Mouse (Mus musculus): ENCODE measurements around the gene Teddm2. TPM values are rescaled to one million over a fixed set of nuclear protein-coding genes. Genes with fewer than 3 reads are reported as not detected.

The Teddm2 gene
- total and polyA plus RNA-seq, 3 experiments, result 0.18 to 0.75 (median 0.44) TPM

DNA sequence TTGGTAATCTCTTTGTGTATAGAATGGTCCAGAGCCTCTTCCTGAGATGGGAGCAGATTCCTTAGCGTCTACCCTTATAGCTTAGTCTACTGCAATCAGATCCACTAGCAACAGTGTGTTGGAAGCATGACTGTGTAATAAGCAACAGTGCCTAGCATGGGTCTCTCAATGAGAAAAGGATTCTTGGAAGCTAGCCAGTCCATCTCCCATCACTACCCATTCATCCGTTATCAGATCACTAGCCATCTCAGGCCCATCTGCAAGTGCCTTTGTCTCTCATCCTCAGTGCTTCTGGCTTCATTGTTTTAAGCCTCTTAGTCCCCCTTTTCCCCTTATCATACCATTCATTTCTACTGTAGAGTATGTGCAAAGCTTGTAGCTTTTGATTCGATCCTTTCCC is 79.8 kb downstream of the Teddm2 start:
- no peaks in the 10 kb centered on the region for H3K4me1 ChIP-seq (ENCODE audit: insufficient read depth, low read depth, low read length)
- H3K4me3 ChIP-seq (ENCODE audit: low read depth, low read length), result no peak overlapping the region
- H3K27me3 ChIP-seq (ENCODE audit: insufficient read depth, low read length), result no peaks in the 10 kb centered on the region
- H3K9me3 ChIP-seq (replicated peaks), result no peaks in the 10 kb centered on the region
- H3K36me3 ChIP-seq (replicated peaks), result no peaks in the 10 kb centered on the region
- no peak for ATAC-seq (ENCODE audit: extremely low read depth, insufficient number of reproducible peaks, low FRiP score, poor library complexity, severe bottlenecking)
- TF ChIP-seq GATA2 (IDR thresholded peaks at IDR 0.05; ENCODE audit: borderline replicate concordance, low read depth, low read length), result no peak
- TF ChIP-seq POLR2AphosphoS5 (IDR thresholded peaks at IDR 0.05; ENCODE audit: insufficient replicate concordance, low read depth, low read length), result no peak
- TF ChIP-seq GATA1 (IDR thresholded peaks at IDR 0.05; ENCODE audit: borderline replicate concordance, low read length), result no peak
- TF ChIP-seq TAL1 (conservative IDR thresholded peaks at IDR 0.05; ENCODE audit: low read depth, low read length), result no peak
- TF ChIP-seq CTCF (IDR thresholded peaks at IDR 0.05; ENCODE audit: low read depth, low read length), result no peak
- DNase-seq (ENCODE audit: low spot score), result no peak

DNA sequence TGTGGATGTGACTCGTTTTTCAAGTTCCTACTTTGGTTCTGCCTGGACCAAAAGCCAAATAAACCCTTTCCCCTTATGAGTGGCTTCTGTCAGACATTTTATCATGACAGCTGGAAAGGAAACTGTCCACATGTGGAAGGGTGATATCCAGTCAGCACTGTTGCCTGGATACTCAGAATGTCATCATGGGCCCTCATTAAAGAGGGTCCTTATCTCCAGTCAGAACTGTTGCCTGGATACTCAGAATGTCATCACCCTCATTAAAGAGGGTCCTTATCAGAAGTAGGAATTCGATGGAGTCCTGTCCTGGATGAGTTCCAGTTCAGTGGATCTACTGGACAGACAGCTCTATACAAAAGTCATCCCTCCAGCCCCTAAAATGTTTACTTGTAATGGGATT is 85.8 kb downstream of the Teddm2 start:
- no peak for ATAC-seq (ENCODE audit: extremely low read depth, insufficient number of reproducible peaks, low FRiP score, poor library complexity, severe bottlenecking)

DNA sequence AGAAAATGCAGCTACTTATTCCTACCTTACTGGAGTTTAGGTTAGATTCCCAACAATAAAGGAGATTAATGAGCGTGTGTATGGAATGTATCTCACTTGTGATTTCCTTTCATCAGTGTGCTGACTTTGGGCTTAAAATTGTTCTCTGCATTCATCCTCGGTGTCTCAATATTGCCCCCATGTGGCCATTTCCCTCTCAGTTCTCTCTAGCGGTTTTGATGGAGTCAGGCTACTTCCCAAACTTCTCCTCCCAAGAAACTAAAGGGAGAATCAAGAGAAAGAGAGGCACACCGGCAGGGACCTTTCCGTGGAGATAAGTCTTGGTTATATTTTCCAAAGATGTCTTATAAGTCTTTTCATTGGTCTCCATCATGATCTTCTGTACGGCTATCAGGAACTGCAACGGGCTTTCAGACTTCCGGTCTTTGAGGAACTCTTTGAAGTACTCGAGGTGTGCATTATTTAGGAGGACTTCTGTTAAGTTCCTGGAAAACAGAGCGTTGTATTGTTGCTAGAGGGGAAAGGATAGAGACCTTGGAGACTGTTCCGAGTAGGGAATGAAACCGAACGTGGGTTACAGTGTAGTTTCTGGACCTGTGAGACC is 92.5 kb downstream of the Teddm2 start:
- no peaks in the 10 kb centered on the region for H3K36me3 ChIP-seq (replicated peaks)
- TF ChIP-seq POLR2AphosphoS5 (IDR thresholded peaks at IDR 0.05; ENCODE audit: insufficient replicate concordance, low read depth, low read length), result no peak
- 0 out of 2 replicates have a peak, but pooled peaks have one; percentile 25 for TF ChIP-seq CTCF (IDR thresholded peaks at IDR 0.05; ENCODE audit: low read depth, low read length)
- TF ChIP-seq GATA1 (IDR thresholded peaks at IDR 0.05; ENCODE audit: borderline replicate concordance, low read length), result no peak
- TF ChIP-seq TAL1 (conservative IDR thresholded peaks at IDR 0.05; ENCODE audit: low read depth, low read length), result no peak
- H3K9me3 ChIP-seq (replicated peaks), result no peaks in the 10 kb centered on the region
- H3K27me3 ChIP-seq (ENCODE audit: insufficient read depth, low read length), result peaks cover 2% of the 10 kb centered on the region; the same call in 1 of the 2 replicates
- ATAC-seq (ENCODE audit: extremely low read depth, insufficient number of reproducible peaks, low FRiP score, poor library complexity, severe bottlenecking) (no peak), DNase-seq (ENCODE audit: low spot score) (peak; percentile 5)
- no peak overlapping the region for H3K4me3 ChIP-seq (ENCODE audit: low read depth, low read length)
- no peaks in the 10 kb centered on the region for H3K4me1 ChIP-seq (ENCODE audit: insufficient read depth, low read depth, low read length)

More for the DNA sequence above, 85.8 kb downstream of the Teddm2 start:
- H3K4me1 ChIP-seq (ENCODE audit: insufficient read depth, low read depth, low read length), result no peaks in the 10 kb centered on the region
- no peak overlapping the region for H3K4me3 ChIP-seq (ENCODE audit: low read depth, low read length)
- no peak for DNase-seq (ENCODE audit: low spot score)
- no peaks in the 10 kb centered on the region for H3K27me3 ChIP-seq (ENCODE audit: insufficient read depth, low read length)
- TF ChIP-seq CTCF (IDR thresholded peaks at IDR 0.05; ENCODE audit: low read depth, low read length) (no peak), TAL1 (conservative IDR thresholded peaks at IDR 0.05; ENCODE audit: low read depth, low read length) (no peak), POLR2AphosphoS5 (IDR thresholded peaks at IDR 0.05; ENCODE audit: insufficient replicate concordance, low read depth, low read length) (no peak), GATA1 (IDR thresholded peaks at IDR 0.05; ENCODE audit: borderline replicate concordance, low read length) (no peak), GATA2 (IDR thresholded peaks at IDR 0.05; ENCODE audit: borderline replicate concordance, low read depth, low read length) (no peak)
- no peaks in the 10 kb centered on the region for H3K9me3 ChIP-seq (replicated peaks)
- no peaks in the 10 kb centered on the region for H3K36me3 ChIP-seq (replicated peaks)

DNA sequence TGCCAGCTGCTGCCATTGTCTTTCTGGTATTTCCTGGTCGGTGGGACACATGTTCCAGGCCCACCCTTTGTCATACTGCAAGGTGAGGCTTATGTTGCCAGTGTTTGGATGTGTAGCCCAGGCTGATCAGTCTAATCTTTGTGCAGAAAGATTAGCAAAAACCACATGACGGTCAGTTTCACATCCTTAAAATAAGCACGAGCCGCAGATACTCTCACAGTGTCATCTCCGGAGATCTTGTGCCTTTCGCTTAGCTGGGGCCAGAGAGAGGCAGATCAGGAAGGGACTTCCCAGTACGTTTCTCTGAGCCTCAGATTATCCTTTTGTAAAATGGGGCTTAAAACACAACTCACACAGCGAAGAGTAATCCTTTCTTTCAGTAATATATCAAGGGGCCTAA is 96.5 kb downstream of the Teddm2 start:
- TF ChIP-seq GATA2 (IDR thresholded peaks at IDR 0.05; ENCODE audit: borderline replicate concordance, low read depth, low read length) (no peak), CTCF (IDR thresholded peaks at IDR 0.05; ENCODE audit: low read depth, low read length) (no peak), GATA1 (IDR thresholded peaks at IDR 0.05; ENCODE audit: borderline replicate concordance, low read length) (no peak), TAL1 (conservative IDR thresholded peaks at IDR 0.05; ENCODE audit: low read depth, low read length) (no peak), POLR2AphosphoS5 (IDR thresholded peaks at IDR 0.05; ENCODE audit: insufficient replicate concordance, low read depth, low read length) (no peak)
- no peak for DNase-seq (ENCODE audit: low spot score)
- ATAC-seq (ENCODE audit: extremely low read depth, insufficient number of reproducible peaks, low FRiP score, poor library complexity, severe bottlenecking), result no peak
- no peaks in the 10 kb centered on the region for H3K4me1 ChIP-seq (ENCODE audit: insufficient read depth, low read depth, low read length)
- no peaks in the 10 kb centered on the region for H3K9me3 ChIP-seq (replicated peaks)
- no peak overlapping the region for H3K4me3 ChIP-seq (ENCODE audit: low read depth, low read length)
- peaks cover 2% of the 10 kb centered on the region; the same call in 1 of the 2 replicates for H3K27me3 ChIP-seq (ENCODE audit: insufficient read depth, low read length)
- no peaks in the 10 kb centered on the region for H3K36me3 ChIP-seq (replicated peaks)

DNA sequence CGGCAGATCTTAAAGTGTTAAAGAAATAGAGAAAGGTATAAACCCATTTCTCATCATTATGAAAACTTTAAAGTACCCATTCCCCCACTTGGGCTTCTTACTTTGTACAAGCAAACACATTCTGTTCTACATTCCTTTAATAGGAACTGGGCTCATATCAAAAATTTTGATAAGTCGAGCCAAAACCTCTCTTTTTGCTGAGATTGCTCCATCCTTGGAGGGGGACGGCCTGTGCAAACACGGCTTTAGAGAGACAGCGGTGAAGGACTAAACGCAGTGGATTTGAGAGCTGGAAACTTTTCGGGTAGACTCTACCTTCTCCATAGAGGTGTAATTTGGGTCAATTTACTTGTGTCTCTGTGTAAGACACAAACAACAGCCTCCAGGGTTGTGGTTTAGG is 97.3 kb downstream of the Teddm2 start:
- no peak for TF ChIP-seq CTCF (IDR thresholded peaks at IDR 0.05; ENCODE audit: low read depth, low read length)
- TF ChIP-seq POLR2AphosphoS5 (IDR thresholded peaks at IDR 0.05; ENCODE audit: insufficient replicate concordance, low read depth, low read length), result no peak
- no peak for TF ChIP-seq GATA1 (IDR thresholded peaks at IDR 0.05; ENCODE audit: borderline replicate concordance, low read length)
- TF ChIP-seq TAL1 (conservative IDR thresholded peaks at IDR 0.05; ENCODE audit: low read depth, low read length), result no peak
- TF ChIP-seq GATA2 (IDR thresholded peaks at IDR 0.05; ENCODE audit: borderline replicate concordance, low read depth, low read length), result no peak
- Histone ChIP-seq H3K9me3 (replicated peaks) (no peaks in the 10 kb centered on the region), H3K27me3 (ENCODE audit: insufficient read depth, low read length) (peaks cover 2% of the 10 kb centered on the region; the same call in 1 of the 2 replicates), H3K36me3 (replicated peaks) (no peaks in the 10 kb centered on the region), H3K4me1 (ENCODE audit: insufficient read depth, low read depth, low read length) (no peaks in the 10 kb centered on the region), H3K4me3 (ENCODE audit: low read depth, low read length) (no peak overlapping the region)
- no peak for DNase-seq (ENCODE audit: low spot score)
- ATAC-seq (ENCODE audit: extremely low read depth, insufficient number of reproducible peaks, low FRiP score, poor library complexity, severe bottlenecking), result no peak

Other genes with a start within 250 kb of the Teddm2 start
- gene Rgs8, start 247.2 kb downstream of the Teddm2 start, total RNA-seq (2014; fragmentation: Nextera tagmentation), result not detected in 2 replicates
- 0.12 and 0.16 TPM in 2 replicates for gene Rgs8, start 247.2 kb downstream of the Teddm2 start, total RNA-seq (2017)
- 0.01 TPM in 1 of 2 replicates, not detected in the other for gene Rgs8, start 247.2 kb downstream of the Teddm2 start, polyA plus RNA-seq (2012)
- gene Rgs16, start 159.9 kb downstream of the Teddm2 start, total RNA-seq (2014; fragmentation: Nextera tagmentation), result not detected in 2 replicates
- gene Rgs16, start 159.9 kb downstream of the Teddm2 start, total RNA-seq (2017), result not detected in 2 replicates
- gene Rgs16, start 159.9 kb downstream of the Teddm2 start, polyA plus RNA-seq (2012), result not detected in 2 replicates
- 99.4 and 144 TPM in 2 replicates for gene Rnasel, start 150.8 kb downstream of the Teddm2 start, total RNA-seq (2014; fragmentation: Nextera tagmentation)
- 113 and 118 TPM in 2 replicates for gene Rnasel, start 150.8 kb downstream of the Teddm2 start, total RNA-seq (2017)
- 4.6 and 4.8 TPM in 2 replicates for gene Rnasel, start 150.8 kb downstream of the Teddm2 start, polyA plus RNA-seq (2012)
- not detected in 2 replicates for gene Rgsl1, start 56.1 kb downstream of the Teddm2 start, total RNA-seq (2014; fragmentation: Nextera tagmentation)
- gene Rgsl1, start 56.1 kb downstream of the Teddm2 start, total RNA-seq (2017), result 0.06 and 0.16 TPM in 2 replicates
- not detected in 2 replicates for gene Rgsl1, start 56.1 kb downstream of the Teddm2 start, polyA plus RNA-seq (2012)
- 0.30 TPM in 1 of 2 replicates, not detected in the other for gene Teddm1b, start 25.9 kb downstream of the Teddm2 start, total RNA-seq (2014; fragmentation: Nextera tagmentation)
- 0.05 TPM in 1 of 2 replicates, not detected in the other for gene Teddm1b, start 25.9 kb downstream of the Teddm2 start, total RNA-seq (2017)
- gene Teddm1b, start 25.9 kb downstream of the Teddm2 start, polyA plus RNA-seq (2012), result not detected in 2 replicates
- not detected in 2 replicates for gene Teddm1a, start 8.5 kb downstream of the Teddm2 start, total RNA-seq (2014; fragmentation: Nextera tagmentation)
- gene Teddm1a, start 8.5 kb downstream of the Teddm2 start, total RNA-seq (2017), result 0.16 and 0.35 TPM in 2 replicates
- gene Teddm1a, start 8.5 kb downstream of the Teddm2 start, polyA plus RNA-seq (2012), result not detected in 2 replicates
- gene Glul, start 284 bp downstream of the Teddm2 start, total RNA-seq (2014; fragmentation: Nextera tagmentation), result 143 and 151 TPM in 2 replicates
- gene Glul, start 284 bp downstream of the Teddm2 start, total RNA-seq (2017), result 151 and 157 TPM in 2 replicates
- 54.0 and 70.2 TPM in 2 replicates for gene Glul, start 284 bp downstream of the Teddm2 start, polyA plus RNA-seq (2012)

Measured in G1E (cell line).